Mouse (Mus musculus): Measurements from ENCODE around the gene Tmc4.

Gene Tmc4

GRCm38 (mm10) chr7:3692382-3692986 is 15.1 kb upstream of the Tmc4 start, which contains the start of gene Tsen34:
Gene Tsen34, plus strand, starts transcription at chr7:3692863.
- no peak for DNase-seq (ENCODE audit: low spot score)

GRCm38 (mm10) chr7:3691919-3692318 is 14.6 kb upstream of the Tmc4 start:
- no peak for DNase-seq (ENCODE audit: low spot score)

- no peak for DNase-seq (ENCODE audit: low spot score)
Observed at GRCm38 (mm10) chr7:3685400-3686187, 8.2 kb upstream of the Tmc4 start.

GRCm38 (mm10) chr7:3684698-3685097 is 7.3 kb upstream of the Tmc4 start:
- no peak for DNase-seq (ENCODE audit: low spot score)

GRCm38 (mm10) chr7:3683908-3684550 is 6.7 kb upstream of the Tmc4 start:
- no peak for DNase-seq (ENCODE audit: low spot score)

GRCm38 (mm10) chr7:3676371-3676770 is 982 bp downstream of the Tmc4 start:
- no peak for DNase-seq (ENCODE audit: low spot score)

GRCm38 (mm10) chr7:3675228-3675548 is 2.2 kb downstream of the Tmc4 start:
- DNase-seq (ENCODE audit: low spot score), result no peak

- peak; percentile 74 for DNase-seq (ENCODE audit: low spot score)
Observed at GRCm38 (mm10) chr7:3674507-3675227, 2.7 kb downstream of the Tmc4 start.

GRCm38 (mm10) chr7:3666921-3667391 is 10.4 kb downstream of the Tmc4 start:
- DNase-seq (ENCODE audit: low spot score), result no peak

- peak; percentile 89 for DNase-seq (ENCODE audit: low spot score)
Observed at GRCm38 (mm10) chr7:3665215-3666114, 11.9 kb downstream of the Tmc4 start, which contains the start of gene Leng1. Gene Leng1, minus strand, starts transcription at chr7:3665840.

- DNase-seq (ENCODE audit: low spot score), result no peak
Observed at GRCm38 (mm10) chr7:3664524-3665214, 12.7 kb downstream of the Tmc4 start.

GRCm38 (mm10) chr7:3658578-3658977 is 18.8 kb downstream of the Tmc4 start:
- no peak for DNase-seq (ENCODE audit: low spot score)

- DNase-seq (ENCODE audit: low spot score), result no peak
Observed at GRCm38 (mm10) chr7:3656966-3657365, 20.4 kb downstream of the Tmc4 start.

GRCm38 (mm10) chr7:3646641-3647040 is 30.7 kb downstream of the Tmc4 start:
- no peak for DNase-seq (ENCODE audit: low spot score)

GRCm38 (mm10) chr7:3646188-3646587 is 31.2 kb downstream of the Tmc4 start:
- DNase-seq (ENCODE audit: low spot score), result no peak

- no peak for DNase-seq (ENCODE audit: low spot score)
Observed at GRCm38 (mm10) chr7:3645488-3646025, 31.8 kb downstream of the Tmc4 start.

- peak; percentile 88 for DNase-seq (ENCODE audit: low spot score)
Observed at GRCm38 (mm10) chr7:3644672-3645487, 32.5 kb downstream of the Tmc4 start, which contains the start of gene Cnot3. Gene Cnot3, plus strand, starts transcription at chr7:3645268.

GRCm38 (mm10) chr7:3644348-3644671 is 33.0 kb downstream of the Tmc4 start:
- no peak for DNase-seq (ENCODE audit: low spot score)

- no peak for DNase-seq (ENCODE audit: low spot score)
Observed at GRCm38 (mm10) chr7:3643843-3644242, 33.5 kb downstream of the Tmc4 start.

- DNase-seq (ENCODE audit: low spot score), result no peak
Observed at GRCm38 (mm10) chr7:3643412-3643811, 33.9 kb downstream of the Tmc4 start.

Data from ovary, postnatal 14 days (tissue).